Comparison of ENCODE assay signal across 8 mouse cellular contexts in the genomic region with DNA sequence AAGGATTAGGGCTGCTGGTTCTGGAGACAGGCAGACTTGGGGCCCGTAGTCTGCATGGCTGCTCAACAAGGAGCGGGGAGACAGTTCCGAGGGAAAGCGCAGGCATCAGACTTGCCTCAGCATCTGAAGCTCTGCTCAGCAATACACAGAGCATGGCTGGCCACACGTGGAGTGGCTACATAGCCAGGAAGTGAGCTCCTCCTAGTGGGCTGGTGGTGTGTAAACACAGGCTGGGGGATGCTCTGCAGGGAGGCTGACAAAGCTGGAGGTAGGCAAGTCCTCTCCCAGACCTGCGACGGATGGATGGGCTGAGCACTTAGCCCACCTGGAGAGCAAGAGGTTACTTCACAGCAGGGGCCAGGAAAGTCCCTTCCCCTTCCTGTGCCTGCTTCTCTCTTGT. TPM values are rescaled to one million over a fixed set of nuclear protein-coding genes. Genes with fewer than 3 reads are reported as not detected.
DNase-seq lines count a peak whose midpoint lies in the region; ATAC-seq and TF ChIP-seq lines count a peak whose summit lies in the region.

No protein-coding gene starts in this region.

- intact Hi-C loops in heart, postnatal 14 days (cut with DNase I): no loop called here

- H3K27ac ChIP-seq in embryonic fibroblast, embryonic 13.5 days (ENCODE audit: insufficient read depth, low read length): no peak overlapping the region
- H3K27ac ChIP-seq in kidney, embryonic 16.5 days (ENCODE audit: low read length): no peak overlapping the region

- H3K4me1 ChIP-seq in embryonic fibroblast, embryonic 13.5 days (ENCODE audit: control insufficient read depth, insufficient read depth, low read length): peaks cover 2% of the 10 kb centered on the region; the same call in 1 of the 2 replicates
- H3K4me1 ChIP-seq in kidney, embryonic 16.5 days (ENCODE audit: insufficient read depth, low read length): peaks cover 19% of the 10 kb centered on the region

- no peak for ATAC-seq in kidney, embryonic 16.5 days (ENCODE audit: low FRiP score, low TSS enrichment)

- no peak for TF ChIP-seq POLR2A in embryonic fibroblast, embryonic 13.5 days (IDR thresholded peaks at IDR 0.05; ENCODE audit: low read depth, low read length)

- H3K9ac ChIP-seq in kidney, embryonic 16.5 days (replicated peaks; ENCODE audit: low read length): peak overlapping the region; percentile 35; the same call in 1 of the 2 replicates

- H3K36me3 ChIP-seq in kidney, embryonic 16.5 days (ENCODE audit: insufficient read depth, low read length): no peaks in the 10 kb centered on the region

- H3K4me3 ChIP-seq in embryonic fibroblast, embryonic 13.5 days (ENCODE audit: insufficient read depth, low read length): no peak overlapping the region
- no peak overlapping the region for H3K4me3 ChIP-seq in kidney, embryonic 16.5 days (ENCODE audit: low read length)

- no peaks in the 10 kb centered on the region for H3K27me3 ChIP-seq in kidney, embryonic 16.5 days (ENCODE audit: insufficient read depth, low read length)

- H3K4me2 ChIP-seq in kidney, embryonic 16.5 days (replicated peaks; ENCODE audit: low read depth, low read length): 0 out of 2 replicates have a peak overlapping the region, but pooled peaks have one; percentile 28

- DNase-seq in heart, postnatal 14 days: peak; percentile 42 to 63
- no peak for DNase-seq in heart, adult 11 months
- DNase-seq in NIH3T3 (ENCODE audit: low read depth): peak; percentile 74
- peak; percentile 76 for DNase-seq in lung, postnatal 10 days
- peak; percentile 24 for DNase-seq in retina, postnatal 7 days (ENCODE audit: low read depth, low spot score)
- DNase-seq in natural killer cell, adult 2 months (ENCODE audit: low spot score in 2 of 2): no peak

- peak; percentile 79; the same call in 1 of the 2 replicates for TF ChIP-seq CTCF in embryonic fibroblast, embryonic 13.5 days (IDR thresholded peaks at IDR 0.05; ENCODE audit: borderline replicate concordance, insufficient read depth, low read length)

- H3K9me3 ChIP-seq in kidney, embryonic 16.5 days (ENCODE audit: low read length): no peaks in the 10 kb centered on the region

- 32% methylated on average over 7 of the region's 7 CpGs for WGBS in kidney, embryonic 16.5 days

RNA-seq across cellular contexts. Expression of a gene that starts 31.3 kb away (rescaled TPM):
- total RNA-seq in heart, postnatal 14 days (2021): 1 to 10 TPM; 1.1 to 3.2 TPM
- 2.6 and 4.1 TPM in 2 replicates for polyA plus RNA-seq in embryonic fibroblast, embryonic 13.5 days (2011; ENCODE audit: insufficient read length, low read depth, missing spikeins)
- 0.91 and 0.96 TPM in 2 replicates for polyA plus RNA-seq in kidney, embryonic 16.5 days (2015; fragmentation: Nextera tagmentation; extraction: Ambion mirVana)

RNA-seq across cellular contexts. Expression of a gene that starts 44.2 kb away (rescaled TPM):
- total RNA-seq in heart, postnatal 14 days (2021): 100 to 1,000 TPM; 194 to 199 TPM
- polyA plus RNA-seq in embryonic fibroblast, embryonic 13.5 days (2011; ENCODE audit: insufficient read length, low read depth, missing spikeins): 178 and 183 TPM in 2 replicates
- 537 and 577 TPM in 2 replicates for polyA plus RNA-seq in kidney, embryonic 16.5 days (2015; fragmentation: Nextera tagmentation; extraction: Ambion mirVana)

Comparison
In these comparisons a context has a peak if more than half of its experiments do, and no peak if none do; other contexts are left out.
1. DNase-seq: peak in heart, postnatal 14 days (2 of 2), NIH3T3 (single experiment), lung, postnatal 10 days (single experiment) and retina, postnatal 7 days (single experiment); none in heart, adult 11 months (single experiment) and natural killer cell, adult 2 months (0 of 2).